Mouse (Mus musculus) MEL (cell line): Measurements from ENCODE around the gene Tagap.

Experiments used
- CHD1 ChIP-seq: IDR thresholded peaks from 2 replicates; pipeline ENCODE4 v1.6.1; 2012; ENCODE audit warnings: low read depth, mild to moderate bottlenecking, inconsistent platforms, low read length, improper control_type of control experiment
- CTCF ChIP-seq, 3 experiments: IDR thresholded peaks in 2 of 3; conservative IDR thresholded peaks in 1 of 3; 2 replicates each; pipeline ENCODE4 v1.5.1; 2011 to 2012; ENCODE audit warnings: low read length in 3 of 3, low read depth in 2 of 3, mild to moderate bottlenecking in 2 of 3, improper control_type of control experiment in 1 of 3, inconsistent platforms in 1 of 3, mixed read lengths in 1 of 3, moderate library complexity in 1 of 3; ENCODE audit not compliant: control insufficient read depth in 1 of 3, insufficient read depth in 1 of 3, poor library complexity in 1 of 3, severe bottlenecking in 1 of 3
- E2F4 ChIP-seq: IDR thresholded peaks from 2 replicates; pipeline ENCODE4 v1.6.1; 2011; ENCODE audit warnings: low read depth, low read length, improper control_type of control experiment, borderline replicate concordance
- EP300 ChIP-seq, 2 experiments: IDR thresholded peaks; 2 replicates each; pipeline ENCODE4 v1.6.1; 2011; ENCODE audit warnings: improper control_type of control experiment in 2 of 2, low read length in 2 of 2, low read depth in 1 of 2, mild to moderate bottlenecking in 1 of 2
- GATA1 ChIP-seq: IDR thresholded peaks from 2 replicates; pipeline ENCODE4 v1.6.1; 2011; ENCODE audit warnings: low read depth, low read length, improper control_type of control experiment
- MAX ChIP-seq: IDR thresholded peaks from 2 replicates; pipeline ENCODE4 v1.6.1; 2011; ENCODE audit warnings: low read length, improper control_type of control experiment
- MAZ ChIP-seq: IDR thresholded peaks from 2 replicates; pipeline ENCODE4 v1.6.1; 2012; ENCODE audit warnings: low read depth, mild to moderate bottlenecking, inconsistent platforms, low read length, improper control_type of control experiment
- POLR2A ChIP-seq, 2 experiments: IDR thresholded peaks; 2 replicates each; pipeline ENCODE4 v1.6.1; 2011 to 2012; ENCODE audit warnings: low read length in 2 of 2, mild to moderate bottlenecking in 2 of 2, control low read depth in 1 of 2, improper control_type of control experiment in 1 of 2, low read depth in 1 of 2, moderate library complexity in 1 of 2; ENCODE audit not compliant: control insufficient read depth in 1 of 2, insufficient read depth in 1 of 2, poor library complexity in 1 of 2
- SMC3 ChIP-seq: IDR thresholded peaks from 2 replicates; pipeline ENCODE4 v1.6.1; 2011; ENCODE audit warnings: low read depth, low read length, improper control_type of control experiment
- TAL1 ChIP-seq: IDR thresholded peaks from 2 replicates; pipeline ENCODE4 v1.6.1; 2012; ENCODE audit warnings: mild to moderate bottlenecking, inconsistent platforms, low read length, moderate library complexity, mixed read lengths
- TBP ChIP-seq: IDR thresholded peaks from 2 replicates; pipeline ENCODE4 v1.8.0; 2011; ENCODE audit warnings: low read depth, low read length, improper control_type of control experiment
- UBTF ChIP-seq: IDR thresholded peaks from 2 replicates; pipeline ENCODE4 v1.6.1; 2012; ENCODE audit warnings: low read depth, mild to moderate bottlenecking, inconsistent platforms, low read length, improper control_type of control experiment, moderate library complexity, borderline replicate concordance; ENCODE audit not compliant: insufficient read depth
- USF1 ChIP-seq: IDR thresholded peaks from 2 replicates; pipeline ENCODE4 v1.6.1; 2014; ENCODE audit warnings: low read depth, mild to moderate bottlenecking, inconsistent platforms, low read length, improper control_type of control experiment, moderate library complexity
- ZKSCAN1 ChIP-seq: IDR thresholded peaks from 2 replicates; pipeline ENCODE4 v1.6.1; 2012; ENCODE audit warnings: low read depth, mild to moderate bottlenecking, inconsistent platforms, low read length, improper control_type of control experiment, moderate library complexity

DNA sequence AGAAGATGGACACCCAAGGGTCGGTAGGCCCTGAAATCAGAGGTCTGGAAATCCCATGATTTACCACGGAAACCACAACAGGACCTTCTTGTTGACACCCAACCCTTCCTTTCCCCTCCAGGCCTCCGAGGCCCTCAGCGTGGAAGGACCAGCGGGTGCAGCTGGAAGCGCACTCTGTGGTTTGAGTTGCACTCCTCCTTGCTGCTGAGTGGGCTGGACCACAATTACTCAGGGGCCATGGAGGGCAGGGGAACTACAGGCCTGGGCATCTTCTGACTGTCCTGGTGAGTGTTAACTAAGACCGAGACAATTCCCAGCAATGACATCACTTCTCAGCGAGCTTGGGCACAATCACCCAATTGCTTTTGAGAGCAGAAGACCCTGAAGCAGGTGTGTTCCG is 36.8 kb upstream of the Tagap start:
- TF ChIP-seq TBP, result no peak
- no peak for TF ChIP-seq UBTF
- no peak for TF ChIP-seq TAL1
- TF ChIP-seq GATA1, result no peak
- no peak for TF ChIP-seq CTCF (IDR thresholded peaks at IDR 0.05 in 2 of 3, conservative IDR thresholded peaks at IDR 0.05 in 1 of 3; ENCODE audit: control insufficient read depth in 1 of 3, insufficient read depth in 1 of 3, low read depth in 2 of 3, low read length in 3 of 3, poor library complexity in 1 of 3, severe bottlenecking in 1 of 3)
- no peak for TF ChIP-seq E2F4
- TF ChIP-seq MAZ, result no peak
- TF ChIP-seq CHD1, result no peak
- TF ChIP-seq MAX, result no peak
- no peak for TF ChIP-seq ZKSCAN1
- TF ChIP-seq POLR2A (IDR thresholded peaks at IDR 0.05; ENCODE audit: control insufficient read depth in 1 of 2, insufficient read depth in 1 of 2, low read depth in 1 of 2, low read length in 2 of 2, poor library complexity in 1 of 2), result no peak
- no peak for TF ChIP-seq EP300 (IDR thresholded peaks at IDR 0.05; ENCODE audit: low read depth in 1 of 2, low read length in 2 of 2)
- no peak for TF ChIP-seq USF1
- no peak for TF ChIP-seq SMC3
